1 mouse cellular context compared by ENCODE assay signal in genomic region chr9:46229573-46230449, GRCm38 (mm10).
TF ChIP-seq lines count a peak whose summit lies in the region.

No protein-coding gene starts in this region.

TF ChIP-seq in myocyte, 11 proteins besides CTCF, POLR2A, EP300 and RAD21:
- TF ChIP-seq MYOG (IDR thresholded peaks at IDR 0.05; ENCODE audit: control insufficient read depth in 1 of 3, insufficient read depth in 1 of 3, insufficient read length in 2 of 3, low read depth in 2 of 3) (peak in 2 of 3 experiments; percentile 4 to 10), MYOD1 (IDR thresholded peaks at IDR 0.05; ENCODE audit: control insufficient read depth in 1 of 3, insufficient read length in 2 of 3, low read depth in 2 of 3) (peak in 1 of 3 experiments; percentile 11), E2F4 (IDR thresholded peaks at IDR 0.05; ENCODE audit: insufficient read depth) (no peak), SRF (IDR thresholded peaks at IDR 0.05; ENCODE audit: control insufficient read depth, insufficient read length, low read depth) (no peak), REST (IDR thresholded peaks at IDR 0.05; ENCODE audit: insufficient read depth, insufficient read length) (no peak), POLR2AphosphoS2 (IDR thresholded peaks at IDR 0.05; ENCODE audit: insufficient read length, low read depth) (no peak), USF1 (IDR thresholded peaks at IDR 0.05; ENCODE audit: low read depth) (no peak)
